Comparison of ENCODE assay signal across 9 mouse cellular contexts in genomic region chr3:85015667-85016066, GRCm38 (mm10).
DNase-seq lines count a peak whose midpoint lies in the region; ATAC-seq lines count a peak whose summit lies in the region.
"Had no signal": no experiment of that assay in that cellular context is flagged by ENCODE, and none has a peak within 500 bp of the region (broad histone marks: within the 10 kb centered on the region; RNA-seq: fewer than 3 reads in every experiment).

No protein-coding gene starts in this region.

- no peaks in the 10 kb centered on the region for H3K36me3 ChIP-seq in heart, embryonic 10.5 days

- no peak overlapping the region for H3K4me3 ChIP-seq in heart, embryonic 10.5 days

- peaks cover 11% of the 10 kb centered on the region for H3K4me1 ChIP-seq in heart, embryonic 10.5 days

- no peaks in the 10 kb centered on the region for H3K27me3 ChIP-seq in heart, embryonic 10.5 days (ENCODE audit: insufficient read depth, poor library complexity, severe bottlenecking)

- no peak for ATAC-seq in monocyte, adult 5-6 weeks (replicated peaks; ENCODE audit: insufficient number of reproducible peaks, low FRiP score, low TSS enrichment, poor library complexity, severe bottlenecking)
- ATAC-seq in CD4-positive, CD25-positive, alpha-beta regulatory T cell, adult 4 months: no peak

- no peaks in the 10 kb centered on the region for H3K9me3 ChIP-seq in heart, embryonic 10.5 days

- intact Hi-C loops in left cerebral cortex, postnatal 25 days (cut with DNase I): loop anchor here (1.0 kb wide), 1 partner anchor 30 kb away; no protein-coding TSS in a partner anchor

- DNase-seq in heart, embryonic 10.5 days (ENCODE audit: low spot score): no peak
- no peak for DNase-seq in heart, adult 18-20 months
- peak; percentile 16 for DNase-seq in brain, embryonic 18.5 days (ENCODE audit: low read depth, low spot score)
- peak; percentile 35 to 60 for DNase-seq in frontal cortex, postnatal 14 days (ENCODE audit: low spot score in 2 of 2)
- peak; percentile 76 to 93 for DNase-seq in left cerebral cortex, postnatal 25 days (ENCODE audit: low spot score in 2 of 2)
- no peak for DNase-seq in urinary bladder, adult 2 months (ENCODE audit: low spot score)

- WGBS in heart, embryonic 10.5 days: 40% methylated on average over 9 of the region's 9 CpGs

- peak overlapping the region; percentile 71; the same call in 1 of the 2 replicates for H3K27ac ChIP-seq in heart, embryonic 10.5 days
- H3K27ac ChIP-seq: liver, embryonic 14.5 days had no signal

Comparison
In these comparisons a context has a peak if more than half of its experiments do, and no peak if none do; other contexts are left out.
1. DNase-seq: peak in brain, embryonic 18.5 days (single experiment), frontal cortex, postnatal 14 days (2 of 2) and left cerebral cortex, postnatal 25 days (2 of 2); none in heart, embryonic 10.5 days (single experiment), heart, adult 18-20 months (0 of 2) and urinary bladder, adult 2 months (single experiment).